Mouse (Mus musculus) right cerebral cortex, postnatal 36 days (tissue): ENCODE results near the gene Spock2.
"Not testable (repeated sequence)": the region's sequence is repeated elsewhere in the genome, so short reads cannot be mapped to it uniquely, and the experiment has no call there.

ENCODE experiments used
- DNase-seq, 2 experiments: peaks; one replicate each; pipeline ENCODE4 v3.0.0; 2022; ENCODE audit warnings: low spot score in 2 of 2, mixed read lengths in 1 of 2

Spock2 gene

DNA sequence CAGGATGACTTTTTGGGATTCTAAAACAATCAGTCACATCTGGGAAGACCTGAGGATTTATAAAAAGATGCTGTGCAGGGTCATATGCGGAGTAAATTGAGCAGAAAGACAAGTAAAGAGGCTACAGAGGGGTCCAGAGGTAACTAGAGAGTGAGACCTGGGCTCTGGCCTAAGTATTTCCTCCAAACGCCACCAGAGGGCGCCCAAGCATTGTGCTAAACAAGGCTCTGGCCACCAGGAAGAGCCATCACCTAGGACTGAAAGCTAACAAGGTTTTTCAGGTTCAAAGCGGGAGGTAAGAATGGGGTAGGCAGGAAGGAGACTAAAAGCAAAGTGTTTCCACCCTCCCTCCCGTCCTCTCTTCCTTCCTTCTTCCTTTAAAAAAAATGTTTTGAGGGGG is 42.1 kb downstream of the Spock2 start:
- DNase-seq = no peak

DNA sequence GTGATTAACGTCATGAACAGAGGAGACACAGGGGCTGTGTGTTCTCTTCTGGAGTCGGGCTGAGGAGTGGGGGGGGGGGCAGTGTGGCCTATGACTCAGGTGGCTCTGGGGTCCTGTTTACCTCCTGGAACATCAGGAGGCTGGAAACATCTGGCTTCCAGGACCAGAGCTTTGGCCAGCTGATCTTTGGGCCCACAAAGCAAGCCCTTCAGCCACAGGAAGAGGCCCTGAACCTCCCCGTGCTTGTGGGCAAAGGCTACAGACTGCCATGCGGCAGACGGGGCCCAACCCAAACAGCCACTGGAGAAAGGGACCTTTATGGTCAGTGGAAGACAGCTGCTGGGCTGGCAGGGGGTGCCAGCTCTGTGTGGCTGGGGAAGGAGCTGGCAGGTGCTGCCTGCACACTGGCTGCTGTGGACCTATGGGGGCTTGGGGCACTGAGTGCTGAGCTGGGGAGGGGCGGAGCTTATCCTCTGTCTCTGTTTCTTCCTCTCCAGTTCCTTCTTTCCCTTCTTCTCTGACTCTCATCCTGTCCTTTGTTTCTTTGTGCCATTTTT is 45.2 kb downstream of the Spock2 start:
- DNase-seq = no peak

DNA sequence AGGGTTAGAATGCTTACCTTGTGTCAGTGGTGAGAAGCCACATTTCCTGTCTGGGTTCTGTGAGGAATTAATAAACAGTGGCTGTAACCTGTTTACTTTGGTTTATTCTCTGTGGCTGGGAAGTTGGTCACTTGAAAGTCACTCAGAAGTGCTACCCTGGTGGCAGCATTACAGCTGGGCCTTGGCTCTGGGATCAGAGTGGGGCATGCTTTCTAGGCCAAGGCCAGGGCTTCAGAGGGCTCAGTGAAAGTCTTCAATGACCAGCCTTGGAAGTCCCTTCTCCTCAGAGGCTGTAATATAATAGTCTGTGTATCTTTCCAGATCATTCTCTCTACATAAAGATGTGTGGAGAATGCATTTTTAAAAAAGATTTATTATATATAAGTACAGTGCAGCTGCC is 50.0 kb downstream of the Spock2 start:
- DNase-seq = no peak

DNA sequence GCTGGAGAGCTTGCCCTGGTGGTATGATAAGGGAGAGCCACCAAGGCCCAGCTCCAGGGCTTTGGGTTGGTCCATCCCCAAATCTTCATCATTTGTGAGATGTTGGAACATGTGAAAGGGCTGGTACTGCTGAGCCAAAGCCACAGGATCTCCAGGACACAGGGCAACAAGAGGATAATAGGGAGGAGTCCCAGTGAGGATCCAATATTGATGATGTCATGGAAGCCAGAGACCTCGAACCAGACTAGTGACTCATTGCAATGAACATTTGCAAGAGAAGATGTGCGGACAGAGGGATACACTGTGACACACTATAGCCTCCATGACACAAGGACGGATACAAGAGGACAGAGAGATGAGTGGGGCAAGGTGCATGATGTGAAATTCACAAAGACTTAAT is 52.1 kb downstream of the Spock2 start:
- no peak for DNase-seq

DNA sequence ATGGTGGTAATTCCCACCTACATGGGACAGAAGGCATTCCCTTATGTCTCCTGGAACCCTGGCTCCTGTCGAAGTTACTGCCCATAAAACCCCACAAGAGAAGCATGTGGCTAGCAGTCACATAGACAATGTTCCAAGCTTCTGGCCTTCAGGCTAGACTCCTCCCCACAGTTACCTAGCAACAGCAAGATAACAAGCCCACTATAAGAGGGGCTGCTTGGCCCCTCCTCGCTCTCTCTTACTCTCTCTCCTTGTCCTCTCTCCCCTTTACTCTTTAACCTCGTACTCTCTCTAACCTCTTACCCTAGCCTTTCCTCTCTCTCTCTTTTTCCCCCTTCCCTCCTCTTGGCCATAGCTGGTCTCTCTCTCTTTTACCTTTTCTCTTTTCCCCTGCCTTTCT is 55.4 kb downstream of the Spock2 start:
- not testable (repeated sequence) for DNase-seq

DNA sequence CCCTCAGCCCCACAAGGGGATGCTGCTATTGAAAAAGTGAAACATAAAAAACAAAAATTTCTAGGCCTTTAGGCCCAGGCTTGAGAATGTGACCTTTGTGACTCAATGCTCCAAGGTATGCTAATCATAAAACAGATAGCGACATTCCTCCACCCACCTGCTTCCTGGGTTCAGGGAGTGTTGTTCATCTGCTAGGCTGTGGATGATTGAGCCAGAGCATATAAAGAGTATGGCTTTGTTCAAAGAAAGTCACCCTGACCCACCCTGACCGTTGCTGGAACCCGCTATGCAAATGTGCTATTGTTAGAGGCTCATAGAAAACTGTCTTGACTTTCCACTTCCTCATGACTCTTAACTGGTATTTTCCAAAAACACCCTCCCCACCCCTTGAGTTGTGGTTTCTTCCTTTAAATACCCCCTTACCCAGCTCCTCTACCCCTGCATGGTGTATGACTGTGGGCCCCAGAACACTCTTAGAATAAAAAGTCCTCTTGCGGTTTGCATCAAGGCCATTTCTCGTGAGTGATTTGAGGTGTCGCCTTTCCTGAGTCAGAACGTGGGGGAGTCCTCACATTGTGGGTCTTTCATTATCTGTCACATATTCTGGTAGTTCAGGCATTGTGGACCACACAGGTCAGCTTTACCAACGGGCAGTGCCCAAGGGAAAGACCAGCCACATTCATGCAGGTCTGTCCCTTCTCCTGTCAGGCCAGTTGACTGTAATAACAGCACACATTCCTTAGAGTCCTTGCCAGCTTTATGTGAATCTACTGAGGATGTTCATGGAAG is 56.4 kb downstream of the Spock2 start:
- not testable (repeated sequence) for DNase-seq

DNA sequence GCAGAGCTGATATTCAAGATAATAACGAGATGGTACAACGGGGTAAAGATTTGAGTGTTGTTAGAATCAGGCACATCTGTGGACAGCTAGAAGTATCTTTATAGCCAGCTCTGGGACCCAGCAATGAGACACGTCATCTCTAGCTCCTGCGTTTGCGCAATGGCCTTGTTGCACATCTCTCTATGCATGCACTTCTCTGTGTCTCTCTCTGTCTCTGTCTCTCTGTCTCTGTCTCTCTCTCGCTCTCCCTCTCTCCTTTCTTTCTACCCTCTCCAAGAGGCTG is 56.9 kb downstream of the Spock2 start:
- no peak for DNase-seq

DNA sequence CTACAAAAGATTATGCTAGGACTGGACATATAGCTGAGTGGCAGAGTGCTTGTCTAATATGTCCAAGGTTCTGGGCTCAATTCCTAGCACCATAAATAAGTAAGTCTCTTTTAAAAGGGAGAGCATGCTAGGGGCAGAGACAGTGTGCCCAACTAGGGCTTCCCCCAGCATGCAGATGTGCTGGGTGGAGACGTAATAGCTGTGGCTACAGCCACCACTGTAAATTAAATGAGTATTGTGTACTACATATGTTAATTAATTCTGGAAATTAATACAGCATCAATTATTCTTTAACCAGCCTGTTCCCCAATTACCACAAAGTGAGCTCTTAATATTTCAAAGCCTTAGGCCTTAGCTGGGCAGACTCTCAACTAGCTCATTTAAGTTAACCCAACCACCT is 58.9 kb downstream of the Spock2 start:
- no peak for DNase-seq

DNA sequence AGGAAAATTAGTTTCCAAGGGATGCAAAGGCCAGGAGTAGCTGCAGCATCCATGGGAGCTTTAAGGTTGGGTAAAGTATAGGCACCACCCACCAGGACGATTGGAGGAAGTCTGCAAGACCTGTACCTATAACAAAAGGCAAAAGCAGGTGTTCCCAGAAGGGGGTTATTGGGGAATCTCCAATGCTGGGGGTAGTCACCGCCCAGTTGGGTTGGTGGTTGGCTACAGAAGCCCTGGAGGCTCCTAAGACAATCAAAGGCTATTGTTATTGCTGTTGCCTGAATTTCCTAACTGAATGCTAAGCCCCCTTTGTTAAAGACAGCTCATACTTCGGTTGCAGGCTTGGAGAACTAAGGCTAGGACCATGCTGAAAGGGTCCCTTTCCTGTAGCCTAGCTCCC is 60.0 kb downstream of the Spock2 start:
- DNase-seq = no peak

DNA sequence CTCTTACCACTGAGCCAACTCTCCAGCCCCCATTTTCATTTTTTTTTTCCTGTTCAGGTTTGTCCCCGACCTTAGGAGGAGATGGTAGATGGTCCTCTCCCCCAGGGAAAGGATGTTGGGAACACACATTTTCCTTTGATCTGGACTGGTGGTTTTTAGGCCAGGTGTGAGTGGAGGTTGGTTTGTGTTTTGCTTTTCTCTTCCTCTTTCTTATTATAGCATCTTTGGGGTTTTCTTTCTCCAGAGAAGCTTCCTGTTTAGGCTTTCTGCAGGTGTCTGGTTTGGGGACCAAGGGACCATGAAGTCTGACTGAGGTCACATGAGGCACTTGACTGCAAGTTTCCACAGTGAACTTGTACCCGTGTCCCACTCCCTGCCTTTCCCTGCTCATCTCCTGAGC is 62.3 kb downstream of the Spock2 start:
- no peak for DNase-seq

DNA sequence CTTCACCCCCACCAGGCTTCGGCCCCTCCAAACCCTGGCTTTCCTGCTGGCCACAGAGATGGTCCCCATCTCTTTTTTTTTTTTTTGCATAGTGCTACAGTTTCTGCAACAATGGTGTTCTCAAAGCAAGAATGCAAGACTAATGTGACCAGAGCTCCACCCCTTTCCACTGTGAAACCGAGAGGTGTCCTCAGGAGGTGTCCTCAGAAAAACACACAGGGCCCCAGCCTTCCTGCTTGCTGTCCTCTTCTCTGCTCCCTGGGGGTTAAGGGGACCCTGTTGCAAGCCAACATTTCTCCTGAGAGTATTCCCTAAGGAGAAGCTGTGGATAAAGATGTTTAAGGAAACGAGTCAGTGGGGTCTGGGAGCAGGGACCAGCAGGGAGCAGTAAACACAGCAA is 62.9 kb downstream of the Spock2 start:
- no peak for DNase-seq

DNA sequence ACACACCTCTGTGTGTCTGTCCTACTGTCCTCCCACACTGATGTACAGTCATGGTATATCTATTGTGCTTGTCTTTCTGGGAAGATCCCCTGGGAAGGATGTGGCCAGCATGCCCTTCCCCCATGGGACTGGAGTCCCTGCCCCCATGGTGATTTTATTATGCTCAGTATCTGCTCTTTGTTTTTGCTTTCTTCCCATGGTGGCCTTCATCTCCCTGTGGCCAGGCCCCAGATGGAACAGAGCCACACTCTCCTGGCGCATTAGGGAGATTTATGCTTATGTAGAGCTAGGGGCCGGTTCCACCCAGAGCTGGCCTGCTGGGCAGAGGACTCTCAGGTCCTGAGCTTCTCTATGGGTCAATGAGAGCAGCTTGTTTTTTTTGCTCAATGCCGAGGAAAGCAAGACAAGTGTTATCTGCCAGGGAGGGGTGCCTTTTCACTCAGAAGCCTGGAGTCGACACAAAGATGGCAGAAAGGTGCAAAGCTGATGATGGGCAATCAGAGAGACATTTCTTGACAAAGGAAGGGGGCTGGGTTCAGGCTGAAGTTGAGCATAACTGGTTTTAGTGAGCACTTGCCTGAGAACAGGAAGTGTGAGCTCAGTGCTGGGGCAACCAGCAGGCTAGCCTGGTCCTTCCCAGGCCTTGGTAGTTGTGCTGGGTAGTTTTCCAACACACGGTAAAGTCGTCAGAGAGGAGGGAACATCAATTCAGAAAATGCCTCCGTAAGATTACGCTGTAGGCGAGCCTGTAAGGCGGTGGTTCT is 64.5 kb downstream of the Spock2 start:
- DNase-seq = no peak

DNA sequence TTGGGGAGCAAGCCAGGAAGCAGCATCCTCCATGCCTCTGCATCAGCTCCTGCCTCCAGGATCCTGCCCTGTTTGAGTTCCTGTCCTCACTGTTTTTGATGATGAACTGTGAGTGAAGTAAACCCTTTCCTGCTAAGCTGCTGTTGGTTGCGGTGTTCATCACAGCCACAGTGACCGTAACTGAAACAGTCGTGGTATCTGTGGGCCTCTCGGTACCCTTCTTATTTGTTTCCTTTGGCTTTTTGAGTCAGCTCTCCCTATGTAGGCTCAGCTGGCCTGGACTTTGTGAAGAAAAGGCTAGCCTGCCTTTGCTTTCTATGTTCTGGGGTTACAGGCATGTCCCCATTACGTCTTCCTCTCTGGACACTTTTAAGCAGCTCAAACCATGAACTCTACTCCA is 65.3 kb downstream of the Spock2 start:
- no peak for DNase-seq

DNA sequence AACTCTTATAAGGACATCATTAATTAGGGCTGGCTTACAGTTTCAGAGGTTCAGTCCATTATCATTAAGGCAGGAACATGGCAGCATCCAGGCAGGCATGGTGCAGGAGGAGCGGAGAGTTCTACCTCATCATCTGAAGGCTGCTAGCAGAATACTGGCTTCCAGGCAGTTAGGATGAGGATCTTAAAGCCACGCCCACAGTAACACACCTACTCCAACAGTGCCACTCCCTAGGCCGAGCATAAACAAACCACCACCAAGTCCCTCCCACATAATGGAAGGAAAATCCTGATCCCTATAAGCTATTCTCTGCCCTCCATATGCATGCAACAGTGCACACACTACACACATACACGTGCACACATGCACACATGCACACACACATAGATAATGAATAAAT is 66.3 kb downstream of the Spock2 start:
- DNase-seq = no peak

DNA sequence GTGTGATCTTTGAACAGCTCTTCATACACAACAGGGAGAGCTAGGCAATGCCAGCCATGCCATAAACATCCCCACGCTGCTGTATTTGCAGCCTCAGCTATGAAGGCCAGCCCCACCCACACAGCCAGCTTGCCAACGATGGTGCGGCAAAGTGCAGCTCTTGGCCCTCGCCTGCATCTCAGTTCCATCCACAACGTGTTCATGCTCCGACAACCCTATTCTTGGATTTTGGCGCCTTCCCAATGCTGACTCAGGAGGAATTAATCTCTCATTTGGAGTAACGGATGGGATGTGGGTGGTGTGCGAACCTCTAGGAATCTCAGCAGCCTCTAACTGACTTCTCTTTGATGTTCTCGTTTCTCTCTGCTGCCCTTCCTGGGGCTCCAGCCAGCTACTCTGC is 67.0 kb downstream of the Spock2 start:
- DNase-seq = peak; percentile 87 to 91

DNA sequence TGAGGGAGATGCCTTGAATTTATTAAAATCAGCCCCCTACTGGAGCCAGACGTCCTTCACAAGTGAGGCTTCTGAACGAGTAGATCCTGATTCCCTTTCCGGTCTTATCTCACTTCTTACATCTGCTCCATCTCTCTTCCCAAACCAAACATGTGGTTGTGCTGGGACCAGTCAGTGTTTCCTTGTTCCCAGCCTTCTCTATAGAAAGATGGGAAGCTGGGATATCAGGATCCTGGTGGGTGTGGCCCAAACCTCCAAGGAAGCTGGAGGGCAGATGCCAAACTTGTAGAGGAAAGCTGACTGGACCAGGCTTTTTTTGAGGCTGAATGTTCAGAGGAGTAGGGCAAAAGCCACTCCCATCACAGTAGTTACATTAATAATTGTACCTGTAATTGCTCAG is 68.5 kb downstream of the Spock2 start:
- DNase-seq = no peak

DNA sequence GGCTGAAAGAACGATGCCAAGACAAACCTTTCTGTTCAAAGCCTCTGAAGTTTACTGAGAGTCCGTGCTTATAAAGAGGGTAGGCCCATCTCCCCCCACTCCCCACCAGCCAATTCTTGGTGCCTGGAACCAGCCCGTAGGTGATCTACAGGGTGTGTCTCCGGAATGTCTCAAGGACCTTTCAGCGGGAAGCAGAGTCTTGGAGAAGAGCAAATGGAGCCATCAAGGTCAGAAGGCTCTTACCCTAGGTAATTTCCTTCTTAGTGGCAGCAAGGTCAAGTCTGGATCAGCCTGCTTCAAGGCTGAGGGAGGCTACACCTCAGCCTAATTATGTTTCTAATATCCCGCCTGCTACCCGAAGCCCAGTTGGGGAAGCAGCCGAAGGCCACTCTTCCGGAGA is 69.3 kb downstream of the Spock2 start:
- DNase-seq = not testable (repeated sequence)
